Mouse (Mus musculus): ENCODE measurements around the gene Usp37.

GRCm38 (mm10) chr1:74392446-74392994 is 151.6 kb downstream of the Usp37 start:
- no peak for TF ChIP-seq CTCF (IDR thresholded peaks at IDR 0.05; ENCODE audit: low read depth, low read length)
- TF ChIP-seq POLR2AphosphoS5 (IDR thresholded peaks at IDR 0.05; ENCODE audit: insufficient replicate concordance, low read depth, low read length) = no peak
- TF ChIP-seq GATA1 (IDR thresholded peaks at IDR 0.05; ENCODE audit: borderline replicate concordance, low read length) = no peak
- TF ChIP-seq GATA2 (IDR thresholded peaks at IDR 0.05; ENCODE audit: borderline replicate concordance, low read depth, low read length) = no peak

Data from G1E (cell line).